Mouse (Mus musculus): ENCODE measurements around the gene Lhx8. TPM values are rescaled to one million over a fixed set of nuclear protein-coding genes. Genes with fewer than 3 reads are reported as not detected.

Lhx8 gene
- polyA plus RNA-seq (2012; rRNA removed), result not detected in 2 replicates

GRCm38 (mm10) chr3:154330181-154331002 is at the start of gene Lhx8:
Gene Lhx8, minus strand, starts transcription at chr3:154330659.
- Histone ChIP-seq H3K4me3 (ENCODE audit: extremely low read depth, insufficient read depth, insufficient read length) (no peak within 1 kb of the TSS), H3K27me3 (ENCODE audit: control insufficient read depth, insufficient read depth, low read length) (peaks cover 33% of the 10 kb centered on the region), H3K36me3 (ENCODE audit: control insufficient read depth, insufficient read depth, low read length) (no peaks in the 10 kb centered on the region), H3K27ac (ENCODE audit: insufficient read depth, low read length) (no peak within 1 kb of the TSS), H3K4me1 (ENCODE audit: control insufficient read depth, insufficient read depth, insufficient read length) (peaks cover 2% of the 10 kb centered on the region; the same call in 1 of the 2 replicates)
- 4% methylated on average over 28 of the region's 28 CpGs for WGBS
- no peak for DNase-seq (ENCODE audit: low read depth in 1 of 2, low spot score in 2 of 2)
- TF ChIP-seq CTCF (IDR thresholded peaks at IDR 0.05; ENCODE audit: extremely low read depth, insufficient read depth, insufficient read length, insufficient replicate concordance) (no peak), POLR2A (IDR thresholded peaks at IDR 0.05; ENCODE audit: low read depth, low read length) (no peak)

- no peaks in the 10 kb centered on the region for H3K36me3 ChIP-seq (ENCODE audit: control insufficient read depth, insufficient read depth, low read length)
- DNase-seq (ENCODE audit: low read depth in 1 of 2, low spot score in 2 of 2), result no peak
- H3K4me3 ChIP-seq (ENCODE audit: extremely low read depth, insufficient read depth, insufficient read length), result no peak overlapping the region
- H3K27ac ChIP-seq (ENCODE audit: insufficient read depth, low read length), result no peak overlapping the region
- WGBS, result 77% methylated on average over 5 of the region's 5 CpGs
- H3K4me1 ChIP-seq (ENCODE audit: control insufficient read depth, insufficient read depth, insufficient read length), result no peaks in the 10 kb centered on the region
- TF ChIP-seq POLR2A (IDR thresholded peaks at IDR 0.05; ENCODE audit: low read depth, low read length) (no peak), CTCF (IDR thresholded peaks at IDR 0.05; ENCODE audit: extremely low read depth, insufficient read depth, insufficient read length, insufficient replicate concordance) (no peak)
- H3K27me3 ChIP-seq (ENCODE audit: control insufficient read depth, insufficient read depth, low read length), result no peaks in the 10 kb centered on the region
These were observed 43.1 kb upstream of the Lhx8 start for GRCm38 (mm10) chr3:154373536-154373935.

GRCm38 (mm10) chr3:154372688-154373087 is 42.2 kb upstream of the Lhx8 start:
- no peaks in the 10 kb centered on the region for H3K4me1 ChIP-seq (ENCODE audit: control insufficient read depth, insufficient read depth, insufficient read length)
- no peak for TF ChIP-seq CTCF (IDR thresholded peaks at IDR 0.05; ENCODE audit: extremely low read depth, insufficient read depth, insufficient read length, insufficient replicate concordance)
- TF ChIP-seq POLR2A (IDR thresholded peaks at IDR 0.05; ENCODE audit: low read depth, low read length), result no peak
- H3K36me3 ChIP-seq (ENCODE audit: control insufficient read depth, insufficient read depth, low read length), result no peaks in the 10 kb centered on the region
- DNase-seq (ENCODE audit: low read depth in 1 of 2, low spot score in 2 of 2), result no peak
- no peaks in the 10 kb centered on the region for H3K27me3 ChIP-seq (ENCODE audit: control insufficient read depth, insufficient read depth, low read length)
- no peak overlapping the region for H3K4me3 ChIP-seq (ENCODE audit: extremely low read depth, insufficient read depth, insufficient read length)
- H3K27ac ChIP-seq (ENCODE audit: insufficient read depth, low read length), result no peak overlapping the region

- DNase-seq (ENCODE audit: low read depth in 1 of 2, low spot score in 2 of 2), result no peak
- no peaks in the 10 kb centered on the region for H3K36me3 ChIP-seq (ENCODE audit: control insufficient read depth, insufficient read depth, low read length)
- TF ChIP-seq POLR2A (IDR thresholded peaks at IDR 0.05; ENCODE audit: low read depth, low read length) (no peak), CTCF (IDR thresholded peaks at IDR 0.05; ENCODE audit: extremely low read depth, insufficient read depth, insufficient read length, insufficient replicate concordance) (no peak)
- no peaks in the 10 kb centered on the region for H3K4me1 ChIP-seq (ENCODE audit: control insufficient read depth, insufficient read depth, insufficient read length)
- WGBS, result 69% methylated on average over 3 of the region's 3 CpGs
- H3K27ac ChIP-seq (ENCODE audit: insufficient read depth, low read length), result no peak overlapping the region
- no peaks in the 10 kb centered on the region for H3K27me3 ChIP-seq (ENCODE audit: control insufficient read depth, insufficient read depth, low read length)
- no peak overlapping the region for H3K4me3 ChIP-seq (ENCODE audit: extremely low read depth, insufficient read depth, insufficient read length)
These were observed 36.9 kb upstream of the Lhx8 start for GRCm38 (mm10) chr3:154367327-154367726.

- DNase-seq (ENCODE audit: low read depth in 1 of 2, low spot score in 2 of 2), result no peak
- H3K36me3 ChIP-seq (ENCODE audit: control insufficient read depth, insufficient read depth, low read length), result no peaks in the 10 kb centered on the region
- TF ChIP-seq CTCF (IDR thresholded peaks at IDR 0.05; ENCODE audit: extremely low read depth, insufficient read depth, insufficient read length, insufficient replicate concordance) (no peak), POLR2A (IDR thresholded peaks at IDR 0.05; ENCODE audit: low read depth, low read length) (no peak)
- no peak overlapping the region for H3K27ac ChIP-seq (ENCODE audit: insufficient read depth, low read length)
- H3K4me1 ChIP-seq (ENCODE audit: control insufficient read depth, insufficient read depth, insufficient read length), result no peaks in the 10 kb centered on the region
- H3K27me3 ChIP-seq (ENCODE audit: control insufficient read depth, insufficient read depth, low read length), result no peaks in the 10 kb centered on the region
- 25% methylated on average over 10 of the region's 10 CpGs for WGBS
- H3K4me3 ChIP-seq (ENCODE audit: extremely low read depth, insufficient read depth, insufficient read length), result no peak overlapping the region
These were observed 34.2 kb upstream of the Lhx8 start for GRCm38 (mm10) chr3:154364604-154365209.

- DNase-seq (ENCODE audit: low read depth in 1 of 2, low spot score in 2 of 2), result no peak
- no peaks in the 10 kb centered on the region for H3K4me1 ChIP-seq (ENCODE audit: control insufficient read depth, insufficient read depth, insufficient read length)
- no peak overlapping the region for H3K27ac ChIP-seq (ENCODE audit: insufficient read depth, low read length)
- H3K36me3 ChIP-seq (ENCODE audit: control insufficient read depth, insufficient read depth, low read length), result no peaks in the 10 kb centered on the region
- TF ChIP-seq CTCF (IDR thresholded peaks at IDR 0.05; ENCODE audit: extremely low read depth, insufficient read depth, insufficient read length, insufficient replicate concordance), result no peak
- no peak overlapping the region for H3K4me3 ChIP-seq (ENCODE audit: extremely low read depth, insufficient read depth, insufficient read length)
- 34% methylated on average over 9 of the region's 9 CpGs for WGBS
- H3K27me3 ChIP-seq (ENCODE audit: control insufficient read depth, insufficient read depth, low read length), result no peaks in the 10 kb centered on the region
These were observed 33.0 kb upstream of the Lhx8 start for GRCm38 (mm10) chr3:154363507-154363906.

GRCm38 (mm10) chr3:154359231-154359630 is 28.8 kb upstream of the Lhx8 start:
- WGBS, result 78% methylated on average over 2 of the region's 2 CpGs
- no peak for DNase-seq (ENCODE audit: low read depth in 1 of 2, low spot score in 2 of 2)
- H3K27me3 ChIP-seq (ENCODE audit: control insufficient read depth, insufficient read depth, low read length), result no peaks in the 10 kb centered on the region
- H3K27ac ChIP-seq (ENCODE audit: insufficient read depth, low read length), result no peak overlapping the region
- no peak overlapping the region for H3K4me3 ChIP-seq (ENCODE audit: extremely low read depth, insufficient read depth, insufficient read length)
- H3K36me3 ChIP-seq (ENCODE audit: control insufficient read depth, insufficient read depth, low read length), result no peaks in the 10 kb centered on the region
- H3K4me1 ChIP-seq (ENCODE audit: control insufficient read depth, insufficient read depth, insufficient read length), result no peaks in the 10 kb centered on the region
- TF ChIP-seq CTCF (IDR thresholded peaks at IDR 0.05; ENCODE audit: extremely low read depth, insufficient read depth, insufficient read length, insufficient replicate concordance) (no peak), POLR2A (IDR thresholded peaks at IDR 0.05; ENCODE audit: low read depth, low read length) (no peak)
